In genomic region chr17:21733529-21734031, GRCm38 (mm10) we compare ENCODE assay signal across 8 mouse cellular contexts. TPM values are rescaled to one million over a fixed set of nuclear protein-coding genes. Genes with fewer than 3 reads are reported as not detected.
A peak's percentile ranks its signal among the peaks of the same experiment; 100 is the strongest.
DNase-seq lines count a peak whose midpoint lies in the region; ATAC-seq lines count a peak whose summit lies in the region.

No protein-coding gene starts in this region.

- H3K4me2 ChIP-seq in embryonic facial prominence, embryonic 12.5 days (replicated peaks), result peak overlapping the region; percentile 49
- H3K4me2 ChIP-seq in limb, embryonic 11.5 days (ENCODE audit: low read depth, severe bottlenecking), result peak overlapping the region; percentile 32; the same call in 1 of the 2 replicates
- H3K4me2 ChIP-seq in midbrain, embryonic 14.5 days (ENCODE audit: low read length), result peak overlapping the region; percentile 62

- no peaks in the 10 kb centered on the region for H3K9me3 ChIP-seq in embryonic facial prominence, embryonic 12.5 days
- H3K9me3 ChIP-seq in limb, embryonic 11.5 days (ENCODE audit: control insufficient read depth, low read length), result no peaks in the 10 kb centered on the region
- H3K9me3 ChIP-seq in midbrain, embryonic 14.5 days (ENCODE audit: control insufficient read depth, low read length), result no peaks in the 10 kb centered on the region

- H3K4me3 ChIP-seq in embryonic facial prominence, embryonic 12.5 days, result peak overlapping the region; percentile 56
- H3K4me3 ChIP-seq in limb, embryonic 11.5 days (ENCODE audit: low read depth, low read length), result peak overlapping the region; percentile 54
- peak overlapping the region; percentile 70 for H3K4me3 ChIP-seq in midbrain, embryonic 14.5 days (replicated peaks; ENCODE audit: low read depth, low read length)

- no peaks in the 10 kb centered on the region for H3K27me3 ChIP-seq in embryonic facial prominence, embryonic 12.5 days
- H3K27me3 ChIP-seq in limb, embryonic 11.5 days (ENCODE audit: control insufficient read depth, insufficient read depth, low read length), result no peaks in the 10 kb centered on the region
- H3K27me3 ChIP-seq in midbrain, embryonic 14.5 days (ENCODE audit: control insufficient read depth, insufficient read depth, low read length), result no peaks in the 10 kb centered on the region

- peak overlapping the region; percentile 51 for H3K27ac ChIP-seq in embryonic facial prominence, embryonic 12.5 days
- peak overlapping the region; percentile 22; the same call in 1 of the 2 replicates for H3K27ac ChIP-seq in limb, embryonic 11.5 days (replicated peaks; ENCODE audit: low read depth, low read length)
- H3K27ac ChIP-seq in midbrain, embryonic 14.5 days (replicated peaks; ENCODE audit: low read depth, low read length), result peak overlapping the region; percentile 82

- peaks cover 7% of the 10 kb centered on the region; the same call in 1 of the 2 replicates for H3K4me1 ChIP-seq in embryonic facial prominence, embryonic 12.5 days
- H3K4me1 ChIP-seq in limb, embryonic 11.5 days (ENCODE audit: control insufficient read depth, insufficient read depth, low read length), result no peaks in the 10 kb centered on the region
- H3K4me1 ChIP-seq in midbrain, embryonic 14.5 days (ENCODE audit: control insufficient read depth, insufficient read depth, low read length), result peaks cover 10% of the 10 kb centered on the region

- DNase-seq in 3134 (ENCODE audit: extremely low read depth, insufficient read length, low spot score), result peak; percentile 85
- DNase-seq in adrenal gland, postnatal 25 days, result peak; percentile 72
- DNase-seq in heart, adult 11 months, result peak; percentile 98
- DNase-seq in kidney, adult 18-20 months, result peak; percentile 83
- peak; percentile 82 for DNase-seq in limb, embryonic 11.5 days (ENCODE audit: low spot score)
- peak; percentile 92 for DNase-seq in midbrain, embryonic 14.5 days
- DNase-seq in spleen, adult 18-20 months, result peak; percentile 31 to 66

- WGBS in embryonic facial prominence, embryonic 12.5 days, result under 1% methylated on average over 27 of the region's 27 CpGs
- WGBS in limb, embryonic 11.5 days, result 0% methylated on average over 27 of the region's 27 CpGs
- WGBS in midbrain, embryonic 14.5 days, result under 1% methylated on average over 27 of the region's 27 CpGs

- peak; percentile 97 for ATAC-seq in embryonic facial prominence, embryonic 12.5 days (ENCODE audit: insufficient number of reproducible peaks, insufficient read depth, low FRiP score, low TSS enrichment)
- ATAC-seq in limb, embryonic 11.5 days (ENCODE audit: insufficient number of reproducible peaks, low FRiP score, low TSS enrichment, low read depth), result peak; percentile 97
- ATAC-seq in midbrain, embryonic 14.5 days (ENCODE audit: low FRiP score, low TSS enrichment), result peak; percentile 97

- H3K9ac ChIP-seq in embryonic facial prominence, embryonic 12.5 days, result peak overlapping the region; percentile 58
- peak overlapping the region; percentile 66 for H3K9ac ChIP-seq in limb, embryonic 11.5 days (ENCODE audit: low read length)
- peak overlapping the region; percentile 84 for H3K9ac ChIP-seq in midbrain, embryonic 14.5 days (replicated peaks; ENCODE audit: low read length)

- peaks cover 6% of the 10 kb centered on the region; the same call in 1 of the 2 replicates for H3K36me3 ChIP-seq in embryonic facial prominence, embryonic 12.5 days
- H3K36me3 ChIP-seq in limb, embryonic 11.5 days (ENCODE audit: control insufficient read depth, insufficient read depth, low read length), result no peaks in the 10 kb centered on the region
- H3K36me3 ChIP-seq in midbrain, embryonic 14.5 days (ENCODE audit: control insufficient read depth, insufficient read depth, low read length), result peaks cover 13% of the 10 kb centered on the region

RNA-seq across cellular contexts. Expression of gene Zfp229, which starts 3.0 kb away (rescaled TPM):
- 12.3 and 14.2 TPM in 2 replicates for total RNA-seq in adrenal gland, postnatal 25 days (2021)
- 8.2 and 8.8 TPM in 2 replicates for polyA plus RNA-seq in embryonic facial prominence, embryonic 12.5 days (2016; fragmentation: Nextera tagmentation; extraction: Ambion mirVana)
- polyA plus RNA-seq in limb, embryonic 11.5 days (2014; fragmentation: Nextera tagmentation; extraction: Ambion mirVana), result 8.4 and 10.4 TPM in 2 replicates
- 8.2 and 9.7 TPM in 2 replicates for polyA plus RNA-seq in midbrain, embryonic 14.5 days (2014; fragmentation: Nextera tagmentation; extraction: Ambion mirVana)

RNA-seq across cellular contexts. Expression of gene Zfp760, which starts 26.0 kb away (rescaled TPM):
- total RNA-seq in adrenal gland, postnatal 25 days (2021), result 7.9 and 8.3 TPM in 2 replicates
- 17.7 and 20.6 TPM in 2 replicates for polyA plus RNA-seq in embryonic facial prominence, embryonic 12.5 days (2016; fragmentation: Nextera tagmentation; extraction: Ambion mirVana)
- polyA plus RNA-seq in limb, embryonic 11.5 days (2014; fragmentation: Nextera tagmentation; extraction: Ambion mirVana), result 20.8 and 25.8 TPM in 2 replicates
- polyA plus RNA-seq in midbrain, embryonic 14.5 days (2014; fragmentation: Nextera tagmentation; extraction: Ambion mirVana), result 14.0 and 19.3 TPM in 2 replicates

RNA-seq across cellular contexts. Expression of gene Gm10226, which starts 41.9 kb away (rescaled TPM):
- total RNA-seq in adrenal gland, postnatal 25 days (2021), result 6.0 TPM in 1 of 2 replicates, not detected in the other
- 8.3 and 10.9 TPM in 2 replicates for polyA plus RNA-seq in embryonic facial prominence, embryonic 12.5 days (2016; fragmentation: Nextera tagmentation; extraction: Ambion mirVana)
- 9.4 and 10.1 TPM in 2 replicates for polyA plus RNA-seq in limb, embryonic 11.5 days (2014; fragmentation: Nextera tagmentation; extraction: Ambion mirVana)
- 17.7 and 21.4 TPM in 2 replicates for polyA plus RNA-seq in midbrain, embryonic 14.5 days (2014; fragmentation: Nextera tagmentation; extraction: Ambion mirVana)

Comparison
In these comparisons a context has a peak if more than half of its experiments do, and no peak if none do; other contexts are left out.
1. Peak in every context shown above with its lines: DNase-seq, ATAC-seq, H3K4me3 ChIP-seq and H3K27ac ChIP-seq.
2. H3K27ac ChIP-seq: peak in every context shown above with its lines; median percentile 82 in midbrain, embryonic 14.5 days; 51 in embryonic facial prominence, embryonic 12.5 days; 22 in limb, embryonic 11.5 days.